Mouse (Mus musculus) mouse trophoblast stem cell (cell line): Measurements from ENCODE around the gene Susd6.
"Not testable (repeated sequence)": the region's sequence is repeated elsewhere in the genome, so short reads cannot be mapped to it uniquely, and the experiment has no call there.

Experiments used
- in situ Hi-C, 2 experiments: fragments of 300-500 bp; cut with MseI, MboI; formaldehyde crosslinking; loops; 2 replicates in 1 of 2; 3 replicates in 1 of 2; pipeline ENCODE4 v1.15.1; 2025

Gene Susd6

GRCm38 (mm10) chr12:80785005-80785404, 5.3 kb upstream of the Susd6 start:
- in situ Hi-C loops, result no loop called here

DNA sequence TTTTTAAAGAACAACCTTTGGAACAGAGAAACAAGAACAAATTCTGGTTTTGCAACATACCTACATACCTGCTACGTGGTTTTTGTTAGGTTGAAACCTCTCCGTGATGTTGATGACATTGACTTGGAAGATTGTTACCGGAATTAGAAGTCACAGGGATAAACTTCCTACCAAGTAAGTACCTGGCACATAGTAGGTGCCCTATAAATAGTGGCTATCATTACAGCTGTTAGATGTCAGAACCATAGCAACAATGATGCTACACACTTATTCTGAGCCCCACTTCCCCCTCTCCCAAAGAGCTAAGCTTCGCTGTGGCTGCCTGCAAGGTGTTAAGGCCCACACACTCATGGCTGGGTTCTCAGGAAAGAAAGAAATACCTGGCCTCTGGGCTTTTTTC, 4.7 kb upstream of the Susd6 start:
- in situ Hi-C loops, result no loop called here

DNA sequence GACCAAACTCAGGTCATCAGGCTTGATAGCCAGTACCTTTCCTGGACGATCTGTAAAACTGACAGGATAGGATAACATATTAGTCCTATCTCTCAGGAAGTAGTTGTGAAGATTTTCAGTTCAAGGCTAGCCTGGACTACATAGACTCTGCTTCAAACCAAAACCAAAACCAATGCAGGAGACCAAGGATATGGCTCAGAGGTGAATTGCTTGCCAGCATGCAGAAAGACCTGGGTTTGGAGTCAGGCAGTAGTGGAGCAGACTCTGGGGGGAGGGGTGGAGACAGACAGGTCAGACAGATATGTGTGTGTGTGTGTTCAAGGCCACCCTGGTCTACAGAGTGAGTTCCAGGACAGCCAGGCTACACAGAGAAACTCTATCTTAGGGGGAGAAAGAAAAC, 3.7 kb upstream of the Susd6 start:
- in situ Hi-C loops, result no loop called here

DNA sequence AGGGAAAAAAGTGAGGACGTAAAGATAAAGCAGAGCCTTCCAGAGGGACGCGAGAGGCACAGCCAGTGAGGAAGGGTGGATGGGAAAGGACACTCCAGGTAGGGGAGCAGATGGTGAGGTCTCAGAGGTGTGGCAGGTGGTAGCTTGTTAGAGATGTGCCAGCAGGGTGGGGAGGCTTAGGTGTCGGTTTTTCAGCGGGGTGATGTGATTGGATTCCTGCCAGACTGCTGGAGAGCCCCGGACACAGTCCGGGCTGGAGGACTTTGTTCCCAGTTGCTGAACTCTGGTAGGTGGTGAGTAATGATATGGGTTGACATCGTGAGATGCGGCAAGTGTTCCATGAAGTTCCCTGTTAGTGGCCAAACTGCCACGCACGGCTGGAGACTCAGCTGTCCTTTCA, 2.7 kb upstream of the Susd6 start:
- in situ Hi-C loops, result no loop called here

- in situ Hi-C loops, result no loop called here
Measured at GRCm38 (mm10) chr12:80788188-80788587, 2.1 kb upstream of the Susd6 start.

DNA sequence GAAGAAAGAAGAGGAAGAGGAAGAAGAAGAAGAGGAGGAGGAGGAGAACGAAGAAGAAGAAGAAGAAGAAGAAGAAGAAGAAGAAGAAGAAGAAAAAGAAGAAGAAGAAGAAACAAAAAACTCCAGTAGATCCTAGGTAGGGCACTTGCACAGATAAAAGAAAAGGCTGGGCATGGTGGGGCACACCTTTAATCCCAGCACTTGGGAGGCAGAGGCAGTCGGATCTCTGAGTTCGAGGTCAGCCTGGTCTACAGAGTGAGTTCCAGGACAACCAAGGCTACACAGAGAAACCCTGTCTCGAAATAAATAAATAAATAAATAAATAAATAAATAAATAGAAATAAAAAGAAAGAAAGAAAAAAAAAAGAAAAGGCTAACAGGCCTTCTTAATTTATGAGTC, 1.0 kb upstream of the Susd6 start:
- in situ Hi-C loops, result not testable (repeated sequence)

DNA sequence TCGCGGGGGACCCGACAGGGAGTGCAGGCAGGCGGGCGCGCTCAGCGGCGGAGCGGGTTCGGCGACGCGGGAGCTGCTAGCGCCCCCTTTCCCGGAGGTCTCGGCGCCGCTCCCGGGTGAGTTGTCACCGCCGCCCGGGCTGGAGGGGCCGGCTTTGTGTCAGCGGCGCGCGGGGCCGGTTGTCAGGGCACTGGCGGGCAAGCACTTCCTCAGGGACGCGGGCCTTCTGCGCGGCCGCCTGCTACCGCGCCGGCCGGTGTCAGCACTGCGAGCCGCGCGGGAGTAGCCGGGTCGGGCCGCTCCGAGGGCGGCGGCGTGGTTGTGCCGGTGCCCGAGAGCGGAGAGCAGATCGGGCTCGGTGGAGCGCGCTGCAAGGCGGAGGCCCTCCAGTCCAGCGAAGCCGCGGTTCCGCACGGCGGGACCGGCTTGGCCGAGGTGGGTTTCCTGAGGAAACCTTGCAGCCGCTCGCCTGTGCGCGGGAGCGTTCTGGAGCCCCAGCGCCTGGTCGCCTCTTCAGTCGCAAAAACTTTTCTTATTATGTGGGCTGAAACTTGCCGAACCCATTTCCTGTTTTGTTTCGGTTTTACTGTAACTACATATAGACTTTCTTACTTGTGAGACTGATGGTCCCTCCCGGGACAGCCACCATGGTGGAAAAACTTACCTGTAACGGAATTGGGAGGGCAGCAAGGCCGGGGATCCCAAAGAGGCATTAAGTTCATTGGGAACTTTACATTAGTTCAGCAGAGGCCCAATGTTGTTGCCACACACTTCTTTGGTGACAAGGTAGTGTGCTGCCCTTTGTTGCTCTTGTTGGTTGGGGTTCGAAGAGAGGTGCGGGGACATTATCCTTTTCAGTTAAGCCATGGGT, 625 bp downstream of the Susd6 start:
- in situ Hi-C loops, result no loop called here

GRCm38 (mm10) chr12:80791571-80792444, 1.5 kb downstream of the Susd6 start:
- in situ Hi-C loops, result no loop called here

DNA sequence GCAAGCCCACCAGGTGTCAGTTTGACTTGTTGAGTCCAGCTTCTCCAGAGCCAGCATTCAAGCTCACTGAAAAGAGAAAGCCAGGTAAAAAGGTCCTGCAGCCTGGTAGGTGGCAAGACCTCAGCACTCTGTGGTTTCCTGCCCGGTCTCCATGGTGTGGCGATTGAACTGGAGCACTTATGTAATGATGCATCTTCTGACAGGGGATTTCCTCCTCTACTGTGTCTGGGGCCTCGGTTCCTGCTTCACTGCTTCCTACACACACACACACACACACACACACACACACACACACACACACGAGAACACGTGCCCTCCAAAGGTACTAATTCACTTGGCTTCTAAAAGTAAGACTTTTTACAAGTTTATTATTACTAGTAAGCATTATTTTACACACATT, 2.6 kb downstream of the Susd6 start:
- in situ Hi-C loops, result no loop called here

GRCm38 (mm10) chr12:80793535-80793934, 3.2 kb downstream of the Susd6 start:
- in situ Hi-C loops, result no loop called here

DNA sequence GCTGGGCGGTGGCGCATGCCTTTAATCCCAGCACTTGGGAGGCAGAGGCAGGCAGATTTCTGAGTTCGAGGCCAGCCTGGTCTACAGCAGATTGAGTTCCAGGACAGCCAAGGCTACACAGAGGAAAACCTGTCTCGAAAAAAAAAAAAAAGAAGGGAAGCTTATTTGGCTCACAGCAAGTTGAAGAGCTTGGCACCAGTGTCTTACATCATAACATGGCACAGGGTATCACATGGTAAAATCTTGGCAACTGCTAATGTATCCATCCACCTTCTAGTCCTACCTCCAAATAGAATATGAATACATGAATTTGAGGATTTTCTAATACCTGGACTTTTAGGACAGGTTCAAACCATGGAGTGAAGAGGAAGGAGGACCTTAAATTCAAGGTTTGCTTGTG, 4.2 kb downstream of the Susd6 start:
- in situ Hi-C loops, result no loop called here

- in situ Hi-C loops, result no loop called here
Measured at GRCm38 (mm10) chr12:80794935-80795785, 4.8 kb downstream of the Susd6 start.

DNA sequence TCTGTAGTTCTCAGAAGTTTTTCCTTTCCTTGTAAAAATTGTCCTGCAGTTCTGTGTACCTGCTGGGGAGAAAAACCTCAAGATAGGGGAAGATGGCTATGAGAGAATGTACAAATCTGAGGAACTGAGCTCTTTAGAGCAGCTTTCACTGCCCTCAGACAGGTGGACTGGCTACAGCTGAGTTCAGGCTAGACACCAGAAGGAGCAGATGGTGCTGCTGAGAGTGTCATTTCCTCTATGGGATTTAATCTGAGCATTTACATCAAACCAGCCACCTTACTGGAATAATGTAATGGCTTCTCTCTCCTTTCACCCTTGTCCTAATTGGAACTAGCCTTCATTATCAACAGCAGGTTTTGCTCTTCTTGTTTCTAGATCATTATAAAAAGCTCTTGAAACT, 8.0 kb downstream of the Susd6 start:
- in situ Hi-C loops, result no loop called here

- in situ Hi-C loops, result no loop called here
Measured at GRCm38 (mm10) chr12:80800156-80800555, 9.8 kb downstream of the Susd6 start.

GRCm38 (mm10) chr12:80801443-80801842, 11.1 kb downstream of the Susd6 start:
- in situ Hi-C loops, result no loop called here

GRCm38 (mm10) chr12:80803924-80804323, 13.6 kb downstream of the Susd6 start:
- in situ Hi-C loops, result no loop called here

DNA sequence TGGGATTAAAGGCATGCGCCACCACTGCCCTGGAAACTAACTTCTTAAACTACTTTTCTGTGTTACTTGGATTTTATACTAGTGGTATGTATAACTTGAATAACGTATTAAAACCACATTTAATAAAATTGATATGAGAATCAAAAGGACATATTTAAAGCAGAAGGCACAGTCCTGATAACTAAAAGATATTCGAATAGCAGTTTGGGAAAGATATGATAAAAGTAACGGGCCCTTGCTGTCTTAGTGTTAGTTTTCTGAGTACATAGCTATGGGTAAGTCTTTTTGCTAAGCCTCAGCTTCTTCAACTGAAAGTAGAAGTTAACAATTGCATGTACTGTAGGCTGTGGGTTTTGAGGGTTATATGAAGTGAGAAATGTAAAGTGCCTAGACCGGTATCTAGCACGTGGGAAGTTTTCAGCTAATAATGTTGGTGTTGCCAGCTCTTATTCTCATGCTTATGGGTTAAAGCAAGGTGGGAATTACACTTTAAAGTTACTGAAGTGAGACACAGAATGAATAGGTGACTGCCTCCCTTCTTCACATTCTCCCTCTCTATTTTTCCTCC, 14.6 kb downstream of the Susd6 start:
- in situ Hi-C loops, result no loop called here

- in situ Hi-C loops, result no loop called here
Measured at GRCm38 (mm10) chr12:80807451-80808085, 17.3 kb downstream of the Susd6 start.

GRCm38 (mm10) chr12:80810005-80810404, 19.7 kb downstream of the Susd6 start:
- in situ Hi-C loops, result no loop called here

DNA sequence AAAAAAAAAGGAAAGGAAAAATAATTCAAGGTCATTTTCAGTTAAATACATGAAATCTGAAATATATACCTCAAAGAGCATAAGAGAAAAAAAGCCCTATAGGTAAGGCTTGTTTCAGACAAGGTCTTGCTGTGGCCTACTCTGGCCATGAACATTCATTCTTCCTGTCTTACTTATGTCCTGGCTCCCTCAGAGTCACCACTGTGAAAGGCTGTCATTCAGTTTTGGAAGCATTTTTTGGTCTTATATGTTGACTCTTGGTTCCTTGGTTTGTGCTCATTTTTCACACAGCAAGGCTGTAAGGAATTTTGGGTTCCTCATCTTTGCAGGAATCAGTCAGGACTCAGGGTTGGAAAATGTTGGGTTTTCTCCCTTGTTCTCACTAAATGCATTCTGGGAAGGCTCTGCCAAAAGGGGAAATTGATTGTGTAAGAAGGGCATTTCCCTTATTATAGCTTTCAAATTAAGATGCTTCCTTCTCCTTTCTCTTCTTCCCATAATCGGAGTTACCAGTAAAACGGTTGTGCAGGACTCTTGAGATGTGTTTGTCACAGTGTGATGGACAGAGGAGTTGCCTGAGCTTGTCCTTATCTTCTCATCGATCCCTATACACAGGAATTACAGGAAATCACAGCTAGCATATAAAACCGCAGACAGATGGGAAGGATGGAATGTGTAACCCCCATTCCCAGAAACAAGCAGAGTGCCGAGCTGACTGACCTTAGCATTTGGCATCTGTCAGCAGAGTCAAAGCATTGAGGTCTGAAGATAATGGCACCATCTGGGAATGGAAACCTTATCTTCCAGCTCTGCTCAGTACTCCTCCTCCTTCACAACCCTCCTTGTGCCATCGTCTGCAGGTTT, 21.6 kb downstream of the Susd6 start:
- in situ Hi-C loops, result no loop called here
